Mouse (Mus musculus) midbrain, embryonic 13.5 days (tissue): ENCODE results near the gene Nudt8. TPM values are rescaled to one million over a fixed set of nuclear protein-coding genes. Genes with fewer than 3 reads are reported as not detected.

Experiments
- ATAC-seq: fragments of 200-750 bp; cut with Nextera tagmentation; 2 replicates; pipeline ENCODE4 v1.8.0; 2017; ENCODE audit warnings: mild to moderate bottlenecking, moderate TSS enrichment, moderate library complexity
- H3K27ac ChIP-seq: fragments of 300-500 bp; sonication (generic); 2 replicates; pipeline ENCODE4 v1.5.1; 2015; ENCODE audit warnings: inconsistent platforms, mild to moderate bottlenecking, moderate library complexity
- H3K27me3 ChIP-seq: fragments of 300-500 bp; sonication (generic); 2 replicates; pipeline ENCODE4 v1.6.1; 2015; ENCODE audit warnings: mild to moderate bottlenecking, inconsistent platforms
- H3K36me3 ChIP-seq: fragments of 300-500 bp; sonication (generic); 2 replicates; pipeline ENCODE4 v1.6.1; 2015; ENCODE audit warnings: mild to moderate bottlenecking, inconsistent platforms
- H3K4me1 ChIP-seq: fragments of 300-500 bp; sonication (generic); replicated peaks from 2 replicates; pipeline ENCODE4 v1.6.1; 2015; ENCODE audit warnings: inconsistent platforms
- H3K4me2 ChIP-seq: fragments of 300-500 bp; sonication (generic); replicated peaks from 2 replicates; pipeline ENCODE4 v1.6.1; 2015; ENCODE audit warnings: moderate library complexity, mild to moderate bottlenecking, inconsistent platforms
- H3K4me3 ChIP-seq: fragments of 300-500 bp; sonication (generic); replicated peaks from 2 replicates; pipeline ENCODE4 v1.5.1; 2015; ENCODE audit warnings: mild to moderate bottlenecking, inconsistent platforms
- H3K9ac ChIP-seq: fragments of 300-500 bp; sonication (generic); replicated peaks from 2 replicates; pipeline ENCODE4 v1.6.1; 2015; ENCODE audit warnings: mild to moderate bottlenecking, inconsistent platforms
- H3K9me3 ChIP-seq: fragments of 300-500 bp; sonication (generic); 2 replicates; pipeline ENCODE4 v1.6.1; 2016; ENCODE audit warnings: mild to moderate bottlenecking, inconsistent platforms
- WGBS: fragments of 180-500 bp; shearing (Covaris S2); methylation state at CpG from one replicate; pipeline ENCODE4 v1.1.7; 2015; 5-methylcytosine and 5-hydroxymethylcytosine counted together
- polyA plus RNA-seq: library from polyadenylated mRNA; unstranded; fragments of >200 nt; fragmentation: Nextera tagmentation; extraction: Ambion mirVana; gene quantifications from 2 replicates; pipeline ENCODE4 v1.2.1, GENCODE M21; 2015

The Nudt8 gene
- polyA plus RNA-seq, 1 experiment from 2014 or later, result 26.4 TPM

GRCm38 (mm10) chr19:3990804-3991203 is 9.6 kb upstream of the Nudt8 start:
- H3K4me1 ChIP-seq, result no peaks in the 10 kb centered on the region
- ATAC-seq, result no peak
- H3K9me3 ChIP-seq, result peaks cover 3% of the 10 kb centered on the region; the same call in 1 of the 2 replicates
- no peaks in the 10 kb centered on the region for H3K36me3 ChIP-seq
- 80% methylated on average over 6 of the region's 6 CpGs for WGBS
- no peak overlapping the region for H3K4me2 ChIP-seq
- H3K27me3 ChIP-seq, result no peaks in the 10 kb centered on the region
- no peak overlapping the region for H3K4me3 ChIP-seq
- no peak overlapping the region for H3K9ac ChIP-seq
- no peak overlapping the region for H3K27ac ChIP-seq

- peaks cover 3% of the 10 kb centered on the region; the same call in 1 of the 2 replicates for H3K9me3 ChIP-seq
- no peak overlapping the region for H3K9ac ChIP-seq
- ATAC-seq, result no peak
- H3K27ac ChIP-seq, result no peak overlapping the region
- H3K4me3 ChIP-seq, result no peak overlapping the region
- no peaks in the 10 kb centered on the region for H3K36me3 ChIP-seq
- no peaks in the 10 kb centered on the region for H3K27me3 ChIP-seq
- 94% methylated on average over 3 of the region's 3 CpGs for WGBS
- no peak overlapping the region for H3K4me2 ChIP-seq
- no peaks in the 10 kb centered on the region for H3K4me1 ChIP-seq
These were observed 8.8 kb upstream of the Nudt8 start for GRCm38 (mm10) chr19:3991562-3991961.

- Histone ChIP-seq H3K4me3 (no peak overlapping the region), H3K9me3 (peaks cover 3% of the 10 kb centered on the region; the same call in 1 of the 2 replicates), H3K27ac (no peak overlapping the region), H3K36me3 (no peaks in the 10 kb centered on the region), H3K27me3 (no peaks in the 10 kb centered on the region), H3K4me2 (no peak overlapping the region), H3K4me1 (no peaks in the 10 kb centered on the region), H3K9ac (no peak overlapping the region)
- WGBS, result 83% methylated on average over 3 of the region's 3 CpGs
- no peak for ATAC-seq
These were observed 8.4 kb upstream of the Nudt8 start for GRCm38 (mm10) chr19:3991966-3992365.

GRCm38 (mm10) chr19:3992416-3992815 is 8.0 kb upstream of the Nudt8 start, which contains the start of gene Tbx10:
Gene Tbx10 (plus strand): TSS chr19:3992752.
- Histone ChIP-seq H3K27ac (no peak within 1 kb of the TSS), H3K36me3 (no peaks in the 10 kb centered on the region), H3K4me1 (no peaks in the 10 kb centered on the region), H3K4me2 (no peak within 1 kb of the TSS), H3K9ac (no peak within 1 kb of the TSS), H3K27me3 (no peaks in the 10 kb centered on the region), H3K9me3 (peaks cover 3% of the 10 kb centered on the region; the same call in 1 of the 2 replicates), H3K4me3 (no peak within 1 kb of the TSS)
- 57% methylated on average over 5 of the region's 5 CpGs for WGBS
- ATAC-seq, result no peak

- Histone ChIP-seq H3K27me3 (no peaks in the 10 kb centered on the region; the same call in none of the 2 replicates), H3K4me1 (peaks cover 6% of the 10 kb centered on the region), H3K9me3 (no peaks in the 10 kb centered on the region), H3K27ac (no peak overlapping the region), H3K4me3 (no peak overlapping the region), H3K36me3 (no peaks in the 10 kb centered on the region), H3K4me2 (no peak overlapping the region), H3K9ac (no peak overlapping the region)
- 77% methylated on average over 6 of the region's 6 CpGs for WGBS
- no peak for ATAC-seq
These were observed 5.4 kb upstream of the Nudt8 start for GRCm38 (mm10) chr19:3994932-3995331.

GRCm38 (mm10) chr19:3995505-3995904 is 4.9 kb upstream of the Nudt8 start:
- ATAC-seq, result no peak
- no peak overlapping the region for H3K27ac ChIP-seq
- WGBS, result 91% methylated on average over 3 of the region's 3 CpGs

GRCm38 (mm10) chr19:3996106-3996505 is 4.3 kb upstream of the Nudt8 start:
- WGBS, result 76% methylated on average over 7 of the region's 7 CpGs

More at GRCm38 (mm10) chr19:3995505-3995904, 4.9 kb upstream of the Nudt8 start:
- H3K4me2 ChIP-seq, result no peak overlapping the region
- no peaks in the 10 kb centered on the region for H3K36me3 ChIP-seq
- H3K9ac ChIP-seq, result no peak overlapping the region
- no peaks in the 10 kb centered on the region; the same call in none of the 2 replicates for H3K27me3 ChIP-seq
- peaks cover 6% of the 10 kb centered on the region for H3K4me1 ChIP-seq
- H3K9me3 ChIP-seq, result no peaks in the 10 kb centered on the region
- H3K4me3 ChIP-seq, result no peak overlapping the region

GRCm38 (mm10) chr19:3996747-3997146 is 3.6 kb upstream of the Nudt8 start:
- 83% methylated on average over 8 of the region's 8 CpGs for WGBS
- Histone ChIP-seq H3K9me3 (no peaks in the 10 kb centered on the region), H3K4me1 (peaks cover 17% of the 10 kb centered on the region), H3K4me2 (no peak overlapping the region), H3K4me3 (no peak overlapping the region), H3K9ac (no peak overlapping the region), H3K36me3 (no peaks in the 10 kb centered on the region), H3K27ac (no peak overlapping the region), H3K27me3 (no peaks in the 10 kb centered on the region; the same call in none of the 2 replicates)
- no peak for ATAC-seq

More at GRCm38 (mm10) chr19:3996106-3996505, 4.3 kb upstream of the Nudt8 start:
- no peak overlapping the region for H3K4me2 ChIP-seq
- ATAC-seq, result no peak
- peaks cover 10% of the 10 kb centered on the region for H3K4me1 ChIP-seq
- H3K27me3 ChIP-seq, result no peaks in the 10 kb centered on the region; the same call in none of the 2 replicates
- no peak overlapping the region for H3K27ac ChIP-seq
- H3K9me3 ChIP-seq, result no peaks in the 10 kb centered on the region
- H3K4me3 ChIP-seq, result no peak overlapping the region
- H3K36me3 ChIP-seq, result no peaks in the 10 kb centered on the region
- H3K9ac ChIP-seq, result peak overlapping the region; percentile 29; the same call in 1 of the 2 replicates

GRCm38 (mm10) chr19:3997231-3997630 is 3.1 kb upstream of the Nudt8 start:
- ATAC-seq, result no peak
- no peak overlapping the region for H3K27ac ChIP-seq
- peaks cover 19% of the 10 kb centered on the region for H3K4me1 ChIP-seq
- H3K27me3 ChIP-seq, result peaks cover 3% of the 10 kb centered on the region
- no peak overlapping the region for H3K4me3 ChIP-seq
- H3K9me3 ChIP-seq, result no peaks in the 10 kb centered on the region
- no peak overlapping the region for H3K4me2 ChIP-seq
- WGBS, result 61% methylated on average over 8 of the region's 8 CpGs
- no peaks in the 10 kb centered on the region for H3K36me3 ChIP-seq
- H3K9ac ChIP-seq, result no peak overlapping the region

- H3K4me3 ChIP-seq, result no peak overlapping the region
- H3K9me3 ChIP-seq, result no peaks in the 10 kb centered on the region
- H3K9ac ChIP-seq, result no peak overlapping the region
- peaks cover 19% of the 10 kb centered on the region for H3K4me1 ChIP-seq
- ATAC-seq, result no peak
- no peak overlapping the region for H3K4me2 ChIP-seq
- no peaks in the 10 kb centered on the region for H3K36me3 ChIP-seq
- no peak overlapping the region for H3K27ac ChIP-seq
- 78% methylated on average over 8 of the region's 8 CpGs for WGBS
- peaks cover 3% of the 10 kb centered on the region for H3K27me3 ChIP-seq
These were observed 2.0 kb upstream of the Nudt8 start for GRCm38 (mm10) chr19:3998335-3998734.

- no peak overlapping the region for H3K27ac ChIP-seq
- H3K9me3 ChIP-seq, result no peaks in the 10 kb centered on the region
- peak overlapping the region; percentile 86 for H3K4me2 ChIP-seq
- H3K9ac ChIP-seq, result 0 out of 2 replicates have a peak overlapping the region, but pooled peaks have one; percentile 33
- H3K36me3 ChIP-seq, result no peaks in the 10 kb centered on the region
- no peak overlapping the region for H3K4me3 ChIP-seq
- H3K4me1 ChIP-seq, result peaks cover 19% of the 10 kb centered on the region
- ATAC-seq, result no peak
- H3K27me3 ChIP-seq, result peaks cover 3% of the 10 kb centered on the region
- 87% methylated on average over 9 of the region's 9 CpGs for WGBS
These were observed 1.2 kb upstream of the Nudt8 start for GRCm38 (mm10) chr19:3999121-3999730.

GRCm38 (mm10) chr19:4000949-4001525 is 657 bp downstream of the Nudt8 start:
- Histone ChIP-seq H3K4me2 (peak overlapping the region; percentile 86), H3K9ac (peak overlapping the region; percentile 88), H3K4me3 (peak overlapping the region; percentile 71), H3K27ac (peak overlapping the region; percentile 97), H3K27me3 (peaks cover 3% of the 10 kb centered on the region), H3K9me3 (no peaks in the 10 kb centered on the region), H3K4me1 (peaks cover 19% of the 10 kb centered on the region), H3K36me3 (peaks cover 13% of the 10 kb centered on the region)
- peak; percentile 46 for ATAC-seq
- WGBS, result 20% methylated on average over 17 of the region's 17 CpGs
